Mouse (Mus musculus): ENCODE measurements around the gene Ahctf1. TPM values are rescaled to one million over a fixed set of nuclear protein-coding genes. Genes with fewer than 3 reads are reported as not detected.

Gene Ahctf1
- total and polyA plus RNA-seq, 3 experiments = 79.2 to 111 (median 96.0) TPM

DNA sequence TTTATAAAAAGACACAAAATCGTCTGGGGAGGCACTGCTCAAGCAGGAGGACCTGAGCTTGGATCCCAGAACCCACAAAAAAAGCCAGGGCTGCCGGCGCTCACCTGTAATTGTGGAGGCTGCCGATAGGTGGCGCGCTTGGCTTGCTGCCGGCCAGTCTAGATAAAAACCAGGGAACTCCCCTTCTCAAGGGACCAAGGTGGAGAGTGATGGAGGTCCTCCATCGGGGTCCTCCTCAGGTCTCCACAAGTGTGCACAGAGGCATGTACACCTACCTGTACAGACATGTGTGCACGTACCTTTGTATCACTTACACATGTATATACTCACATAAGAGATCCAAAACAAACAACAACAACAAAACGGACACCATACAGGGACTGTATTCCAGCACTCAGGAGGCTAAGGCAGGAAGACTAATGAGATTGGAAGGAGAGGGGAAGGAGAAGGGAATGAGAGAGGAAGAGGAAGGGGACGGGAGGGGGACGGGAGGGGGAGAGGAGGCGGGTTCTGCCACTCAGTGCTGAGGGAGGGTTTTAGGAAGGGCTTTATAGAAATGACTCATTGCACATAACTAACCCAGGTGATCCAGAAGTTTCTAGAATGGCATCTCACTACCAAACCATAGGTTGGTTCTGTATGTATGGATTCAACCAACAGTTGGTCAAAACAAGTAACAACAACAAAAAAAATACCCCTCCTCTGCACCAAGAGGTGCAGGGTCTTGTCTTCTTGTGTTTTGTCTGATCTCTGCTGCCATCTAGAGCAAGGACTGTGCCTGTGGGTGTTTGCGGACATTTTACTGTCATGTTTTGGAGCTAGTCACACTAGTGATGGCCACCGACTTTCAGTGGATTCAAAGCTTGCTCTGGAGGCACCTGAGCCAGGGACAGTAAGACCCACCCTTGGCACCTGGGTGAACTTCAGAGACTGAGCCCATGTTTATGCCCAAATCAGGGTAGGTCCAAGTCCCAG, 68.7 kb downstream of the Ahctf1 start:
- Histone ChIP-seq H3K79me2 (replicated peaks; ENCODE audit: control insufficient read depth, extremely low read depth, insufficient read depth, poor library complexity, severe bottlenecking) (no peaks in the 10 kb centered on the region; the same call in 1 of the 2 replicates), H3K9me3 (replicated peaks; ENCODE audit: low read length) (no peaks in the 10 kb centered on the region), H3K27ac (ENCODE audit: insufficient read depth, low read depth) (no peak overlapping the region), H3K27me3 (replicated peaks) (peaks cover 5% of the 10 kb centered on the region), H3K36me3 (replicated peaks in 1 of 2; ENCODE audit: control insufficient read depth in 1 of 2, insufficient read depth in 1 of 2, low read length in 1 of 2) (no peaks in the 10 kb centered on the region), H3K4me2 (ENCODE audit: insufficient read depth, low read depth, poor library complexity, severe bottlenecking) (peak overlapping the region; percentile 86), H3K4me3 (replicated peaks in 1 of 3; ENCODE audit: low read depth in 2 of 3, low read length in 2 of 3, poor library complexity in 1 of 3) (peak overlapping the region; percentile 43 to 69 (median 46)), H3K4me1 (ENCODE audit: control insufficient read depth in 1 of 2, insufficient read depth in 2 of 2) (peaks cover 0 to 10% of the 10 kb centered on the region in 2 experiments; a peak in 2 of 4 replicates), H3K9ac (ENCODE audit: insufficient read depth, low read depth) (peak overlapping the region; percentile 47; the same call in 1 of the 2 replicates)
- peak; percentile 71 for DNase-seq (ENCODE audit: extremely low read depth)
- in situ Hi-C loops (cut with MboI; ENCODE audit: low pct_ligation_motif_present, low pct_unique_long_range_greater_than_20kb, low sequenced_read_pairs) (loop anchor here (10.0 kb wide), 3 partner anchors 50 to 110 kb away; no protein-coding TSS in a partner anchor), dilution Hi-C loops (cut with MboI; ENCODE audit: extremely low pct_ligation_motif_present, extremely low pct_unique_long_range_greater_than_20kb, low sequenced_read_pairs) (no loop called here)
- TF ChIP-seq SMC3 (IDR thresholded peaks at IDR 0.05; ENCODE audit: low read depth, low read length) (peak; percentile 63), POLR2AphosphoS2 (IDR thresholded peaks at IDR 0.05; ENCODE audit: low read depth, low read length) (no peak), USF2 (conservative IDR thresholded peaks at IDR 0.05; ENCODE audit: low read depth, low read length) (no peak), CTCF (conservative IDR thresholded peaks at IDR 0.05 in 1 of 2, IDR thresholded peaks at IDR 0.05 in 1 of 2; ENCODE audit: low read depth in 2 of 2, low read length in 2 of 2) (peak; percentile 76 to 87), BHLHE40 (IDR thresholded peaks at IDR 0.05; ENCODE audit: low read depth, low read length) (no peak), CHD2 (IDR thresholded peaks at IDR 0.05; ENCODE audit: low read length) (no peak), NRF1 (IDR thresholded peaks at IDR 0.05; ENCODE audit: low read depth, low read length) (no peak), POLR2A (IDR thresholded peaks at IDR 0.05; ENCODE audit: low read depth, low read length) (no peak), TBP (conservative IDR thresholded peaks at IDR 0.05; ENCODE audit: low read depth, low read length) (no peak), GABPA (IDR thresholded peaks at IDR 0.05; ENCODE audit: insufficient replicate concordance, low read depth, low read length) (no peak), TCF12 (IDR thresholded peaks at IDR 0.05; ENCODE audit: low read depth, low read length) (no peak), ETS1 (conservative IDR thresholded peaks at IDR 0.05; ENCODE audit: low read depth, low read length) (no peak), HCFC1 (IDR thresholded peaks at IDR 0.05; ENCODE audit: low read depth, low read length) (peak; percentile 20; the same call in 1 of the 2 replicates), MAFK (IDR thresholded peaks at IDR 0.05; ENCODE audit: insufficient replicate concordance, low read length) (no peak), ZC3H11A (IDR thresholded peaks at IDR 0.05; ENCODE audit: low read depth, low read length) (no peak), ELF1 (IDR thresholded peaks at IDR 0.05; ENCODE audit: low read depth, low read length) (peak; percentile 27; the same call in 1 of the 2 replicates), PAX5 (IDR thresholded peaks at IDR 0.05; ENCODE audit: low read length) (no peak), EP300 (IDR thresholded peaks at IDR 0.05; ENCODE audit: low read length) (no peak), MXI1 (IDR thresholded peaks at IDR 0.05; ENCODE audit: low read depth, low read length) (peak; percentile 37; the same call in 1 of the 2 replicates), JUND (conservative IDR thresholded peaks at IDR 0.05; ENCODE audit: low read depth, low read length) (peak; percentile 67), MAZ (IDR thresholded peaks at IDR 0.05; ENCODE audit: low read depth, low read length) (0 out of 2 replicates have a peak, but pooled peaks have one; percentile 52), MYC (IDR thresholded peaks at IDR 0.05; ENCODE audit: low read depth, low read length) (peak; percentile 41; the same call in 1 of the 2 replicates), CHD1 (IDR thresholded peaks at IDR 0.05; ENCODE audit: low read depth, low read length) (peak; percentile 96), JUN (IDR thresholded peaks at IDR 0.05; ENCODE audit: insufficient read depth, low read depth, low read length) (0 out of 2 replicates have a peak, but pooled peaks have one; percentile 19), USF1 (IDR thresholded peaks at IDR 0.05; ENCODE audit: low read depth, low read length) (no peak), NELFE (IDR thresholded peaks at IDR 0.05; ENCODE audit: low read depth, low read length) (no peak), IRF4 (IDR thresholded peaks at IDR 0.05; ENCODE audit: low read depth, low read length) (peak; percentile 59), SIN3A (IDR thresholded peaks at IDR 0.05; ENCODE audit: low read length) (no peak), ZMIZ1 (IDR thresholded peaks at IDR 0.05; ENCODE audit: low read depth, low read length) (no peak), RAD21 (IDR thresholded peaks at IDR 0.05; ENCODE audit: low read depth, low read length) (peak; percentile 74), KAT2A (IDR thresholded peaks at IDR 0.05; ENCODE audit: insufficient replicate concordance, low read length) (0 out of 2 replicates have a peak, but pooled peaks have one; percentile 21), ZKSCAN1 (IDR thresholded peaks at IDR 0.05; ENCODE audit: borderline replicate concordance, low read depth, low read length) (no peak), UBTF (IDR thresholded peaks at IDR 0.05; ENCODE audit: low read depth, low read length) (no peak), MAX (IDR thresholded peaks at IDR 0.05; ENCODE audit: low read length) (no peak), RCOR1 (conservative IDR thresholded peaks at IDR 0.05; ENCODE audit: low read depth, low read length) (no peak), ZNF384 (IDR thresholded peaks at IDR 0.05; ENCODE audit: low read depth, low read length) (peak; percentile 35), E2F4 (IDR thresholded peaks at IDR 0.05; ENCODE audit: insufficient replicate concordance, low read depth, low read length) (no peak)
